ENCODE assay signal across 22 mouse cellular contexts in the genomic region with DNA sequence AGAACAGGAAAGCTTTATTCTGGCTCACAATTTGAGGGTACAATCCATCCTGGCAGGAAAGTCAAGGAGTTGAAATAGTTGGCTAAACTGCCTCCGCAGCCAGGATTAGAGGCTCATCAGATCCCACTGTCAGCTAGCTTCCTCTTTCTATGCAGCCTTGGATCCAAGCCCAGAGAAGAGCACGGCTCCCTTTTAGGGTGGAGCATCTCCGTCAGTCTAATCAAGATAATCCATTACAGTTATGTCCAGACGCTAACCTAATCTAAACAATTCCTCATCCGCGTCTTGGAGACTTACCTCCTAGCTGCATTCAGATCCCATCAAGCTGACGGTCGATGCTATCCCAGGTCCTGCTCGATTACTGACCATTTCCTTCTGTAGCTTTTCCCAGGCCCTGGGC. TPM values are rescaled to one million over a fixed set of nuclear protein-coding genes. Genes with fewer than 3 reads are reported as not detected.
DNase-seq lines count a peak whose midpoint lies in the region; TF ChIP-seq lines count a peak whose summit lies in the region.
"Had no signal": no experiment of that assay in that cellular context is flagged by ENCODE, and none has a peak within 500 bp of the region (broad histone marks: within the 10 kb centered on the region; RNA-seq: fewer than 3 reads in every experiment).

No protein-coding gene starts in this region.

- H3K4me1 ChIP-seq in lung, adult 2 months (ENCODE audit: control insufficient read depth, insufficient read depth, low read length) = no peaks in the 10 kb centered on the region
- H3K4me1 ChIP-seq: embryonic facial prominence, embryonic 13.5 days; heart, embryonic 15.5 days; hindbrain, embryonic 15.5 days; limb, embryonic 10.5 days; liver, embryonic 15.5 days; midbrain, embryonic 12.5 days; neural tube, embryonic 15.5 days had no signal

- WGBS in lung, adult 2 months = 36% methylated on average over 9 of the region's 9 CpGs

- intact Hi-C loops in heart, postnatal 25 days (cut with DNase I) = no loop called here

- no peak overlapping the region for H3K4me3 ChIP-seq in lung, adult 2 months (replicated peaks; ENCODE audit: extremely low read depth, low read depth, low read length)
- H3K4me3 ChIP-seq: embryonic facial prominence, embryonic 13.5 days; gastrocnemius, adult 2 months; heart, embryonic 15.5 days; hindbrain, embryonic 15.5 days; limb, embryonic 10.5 days; liver, embryonic 15.5 days; midbrain, embryonic 12.5 days; neural tube, embryonic 15.5 days had no signal

- DNase-seq in adrenal gland, postnatal 14 days = peak; percentile 7
- DNase-seq in adrenal gland, postnatal 4 days (ENCODE audit: low spot score in 2 of 2) = no peak
- peak; percentile 18 to 45 for DNase-seq in lung, adult 18-20 months
- no peak for DNase-seq in lung, adult 2 months
- peak; percentile 47 for DNase-seq in lung, postnatal 14 days
- no peak for DNase-seq in heart, postnatal 25 days (ENCODE audit: low spot score)
- DNase-seq in testis, postnatal 10 days (ENCODE audit: low spot score) = no peak
- DNase-seq in spleen, postnatal 36 days (ENCODE audit: low spot score in 2 of 2) = no peak
- DNase-seq: adrenal gland, adult 8-10 months; cerebellum, adult 9-10 months; gastrocnemius, adult 2 months; liver; right cerebral cortex, adult 18-20 months had no signal

- TF ChIP-seq CTCF in lung, adult 2 months (IDR thresholded peaks at IDR 0.05; ENCODE audit: insufficient read depth, low read length) = no peak

- no peak for TF ChIP-seq POLR2A in lung, adult 2 months (IDR thresholded peaks at IDR 0.05; ENCODE audit: borderline replicate concordance, extremely low read depth, low read depth, low read length)

RNA-seq across cellular contexts. Expression of a gene that starts 7.7 kb away (rescaled TPM):
- 2.0 and 3.0 TPM in 2 replicates for total RNA-seq in adrenal gland, postnatal 14 days (2021)
- total RNA-seq in adrenal gland, postnatal 4 days (2021) = under 1 TPM; 0.25 to 0.95 TPM
- polyA plus RNA-seq in lung, adult 2 months (2012; rRNA removed) = 0.80 and 1.3 TPM in 2 replicates
- under 1 TPM in 1 of 2 experiments, not detected in 1; 0.22 TPM for total RNA-seq in heart, postnatal 25 days (2021)
- total RNA-seq: hematopoietic stem cell, adult 5-6 weeks had no signal
- polyA plus RNA-seq: forebrain, embryonic 14.5 days; heart, embryonic 15.5 days; limb, embryonic 10.5 days; liver, embryonic 15.5 days had no signal

RNA-seq across cellular contexts. Expression of a gene that starts 47.9 kb away (rescaled TPM):
- 14.0 and 19.1 TPM in 2 replicates for total RNA-seq in adrenal gland, postnatal 14 days (2021)
- total RNA-seq in adrenal gland, postnatal 4 days (2021) = 10 to 100 TPM; 12.8 to 13.4 TPM
- 1.7 and 2.5 TPM in 2 replicates for polyA plus RNA-seq in lung, adult 2 months (2012; rRNA removed)
- 1 to 10 TPM; 2.8 TPM for total RNA-seq in heart, postnatal 25 days (2021)

Comparison
In these comparisons a context has a peak if more than half of its experiments do, and no peak if none do; other contexts are left out.
1. DNase-seq: peak in adrenal gland, postnatal 14 days (single experiment), lung, adult 18-20 months (2 of 2) and lung, postnatal 14 days (single experiment); none in adrenal gland, postnatal 4 days (0 of 2), lung, adult 2 months (single experiment), heart, postnatal 25 days (single experiment), testis, postnatal 10 days (single experiment) and spleen, postnatal 36 days (0 of 2).